Mouse (Mus musculus): ENCODE data around the gene Trnau1ap.

GRCm38 (mm10) chr4:132369953-132370750 lies 40.8 kb upstream of the Trnau1ap start:
- TF ChIP-seq CTCF (conservative IDR thresholded peaks at IDR 0.05; ENCODE audit: low read length), result no peak
- no peak for TF ChIP-seq POU5F1 (IDR thresholded peaks at IDR 0.05; ENCODE audit: borderline replicate concordance, low read length)

Data from E14TG2a.4 (cell line).